Mouse (Mus musculus): Measurements from ENCODE around the gene Jag2.
A peak's percentile ranks its signal among the peaks of the same experiment; 100 is the strongest.

Jag2 gene

GRCm38 (mm10) chr12:112898351-112898750 lies 31.2 kb downstream of the Jag2 start:
- DNase-seq = no peak

DNA sequence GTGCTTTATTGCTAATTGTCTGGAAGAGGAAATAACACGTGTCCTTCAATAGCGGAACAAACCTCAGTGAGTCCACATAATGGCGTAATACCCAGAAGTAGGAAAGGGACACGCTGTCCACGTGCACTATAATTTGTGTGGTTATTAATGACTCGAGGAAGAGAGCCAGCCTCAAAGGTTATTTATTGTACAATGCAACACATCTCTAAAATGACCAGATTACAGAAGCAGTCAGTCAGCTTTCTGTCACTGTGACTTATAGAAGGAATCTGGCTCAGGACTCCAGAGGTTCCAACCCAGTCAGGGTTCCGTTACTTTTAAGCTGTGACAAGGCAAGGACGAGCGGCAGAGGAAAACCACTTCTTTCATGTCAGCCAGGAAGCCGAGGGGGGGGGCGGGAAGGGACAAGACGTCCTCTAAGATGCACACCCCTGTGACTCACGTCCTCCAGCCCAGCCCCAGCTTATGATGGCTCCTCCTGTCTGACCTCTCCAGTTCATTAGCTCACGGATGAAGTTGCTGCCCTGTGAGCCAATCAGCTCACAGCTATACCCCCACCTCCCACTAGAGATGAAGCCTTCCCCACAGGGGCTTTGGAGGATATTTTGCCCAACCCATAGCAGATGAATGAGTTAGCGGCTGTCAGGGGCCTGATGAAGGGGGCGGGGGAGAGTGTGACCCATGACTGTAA lies 31.9 kb downstream of the Jag2 start:
- no peak for DNase-seq

GRCm38 (mm10) chr12:112894969-112895368 lies 34.6 kb downstream of the Jag2 start:
- DNase-seq = no peak

GRCm38 (mm10) chr12:112894303-112894884 lies 35.2 kb downstream of the Jag2 start:
- no peak for DNase-seq

DNA sequence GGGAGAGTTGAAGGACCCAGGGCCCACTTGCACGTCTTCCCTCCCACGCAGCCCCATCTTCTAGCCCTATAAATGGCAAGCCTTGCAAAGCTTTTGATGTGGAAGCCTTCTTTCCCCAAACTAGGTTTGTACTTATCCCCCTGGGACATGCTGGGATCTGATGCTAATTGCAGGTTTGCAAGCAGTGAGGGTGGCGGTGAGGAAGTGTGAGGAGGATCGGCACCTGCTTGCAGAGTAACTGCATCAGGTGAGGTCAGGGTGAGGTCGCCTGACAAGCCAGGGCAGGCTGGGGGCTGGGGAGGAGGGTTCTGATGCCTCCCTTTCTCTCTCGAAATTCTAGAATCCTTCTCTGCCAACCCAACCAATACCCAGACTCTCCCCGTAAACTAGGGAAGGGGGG lies 44.1 kb downstream of the Jag2 start:
- DNase-seq = no peak

DNA sequence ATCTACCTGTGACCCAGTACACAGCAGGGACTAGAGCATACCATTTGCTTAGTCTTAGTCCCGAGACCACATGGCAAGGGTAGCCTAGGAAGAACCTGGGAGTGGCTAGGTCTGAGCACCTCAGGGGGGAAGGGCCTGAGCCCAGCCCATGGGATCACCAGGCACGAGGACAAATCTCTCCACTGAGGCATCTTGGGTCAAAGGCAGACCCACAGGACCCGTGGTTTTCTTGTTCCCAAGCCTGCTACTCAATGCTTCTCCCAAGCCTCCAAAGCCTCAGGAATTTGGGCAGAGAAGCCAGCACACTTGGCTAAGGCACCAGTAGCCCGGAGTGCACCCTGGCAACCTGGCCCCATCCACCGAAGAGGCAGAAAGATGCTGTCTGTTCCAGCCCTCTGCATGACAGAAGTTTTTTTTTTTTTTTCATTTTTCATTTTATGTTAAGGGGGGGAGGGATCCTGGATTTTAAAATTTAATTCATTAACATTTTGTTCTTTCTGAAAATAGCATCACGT lies 48.2 kb downstream of the Jag2 start:
- DNase-seq = peak in 1 of 2 experiments; percentile 18

DNA sequence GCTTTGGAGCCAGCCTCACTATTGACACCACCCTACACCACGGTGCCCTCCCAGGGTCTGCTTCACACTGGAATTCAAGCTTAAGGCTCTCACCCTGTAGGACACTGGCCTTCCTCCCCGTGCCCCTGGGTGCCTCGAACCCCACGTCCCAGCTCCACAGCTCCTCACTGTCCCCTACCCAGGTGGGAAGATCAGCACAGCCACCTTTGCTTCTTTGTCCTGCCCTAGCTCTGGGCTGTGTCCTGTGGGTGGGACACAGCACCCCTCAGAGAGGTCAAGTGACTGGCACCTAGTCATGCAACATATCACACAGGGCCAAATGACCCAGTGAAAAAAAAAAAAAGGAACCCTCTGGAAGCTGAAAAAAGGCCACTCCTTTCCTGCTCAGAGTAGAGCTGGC lies 48.9 kb downstream of the Jag2 start:
- DNase-seq = no peak

DNA sequence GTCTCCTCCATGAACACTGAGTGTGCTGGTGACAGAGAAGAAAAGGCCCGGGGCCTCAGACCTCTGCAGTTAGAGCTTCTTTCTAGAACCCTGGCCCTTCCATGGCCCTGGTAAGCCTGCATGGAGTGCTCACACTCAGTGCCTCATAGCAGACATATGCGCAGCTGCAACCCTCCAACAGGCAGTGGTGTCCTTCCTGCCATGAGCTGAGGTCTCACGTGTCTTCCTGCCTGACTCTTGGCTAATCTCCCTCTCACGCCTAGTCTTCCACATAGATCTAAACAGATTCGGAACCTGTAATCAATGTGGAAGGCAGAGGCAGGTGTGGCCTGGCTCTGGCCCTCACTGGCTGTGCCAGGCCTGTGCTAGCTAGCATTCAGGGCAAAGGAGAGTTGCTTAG lies 49.8 kb downstream of the Jag2 start:
- DNase-seq = no peak

GRCm38 (mm10) chr12:112877607-112878020 lies 52.0 kb downstream of the Jag2 start:
- no peak for DNase-seq

DNA sequence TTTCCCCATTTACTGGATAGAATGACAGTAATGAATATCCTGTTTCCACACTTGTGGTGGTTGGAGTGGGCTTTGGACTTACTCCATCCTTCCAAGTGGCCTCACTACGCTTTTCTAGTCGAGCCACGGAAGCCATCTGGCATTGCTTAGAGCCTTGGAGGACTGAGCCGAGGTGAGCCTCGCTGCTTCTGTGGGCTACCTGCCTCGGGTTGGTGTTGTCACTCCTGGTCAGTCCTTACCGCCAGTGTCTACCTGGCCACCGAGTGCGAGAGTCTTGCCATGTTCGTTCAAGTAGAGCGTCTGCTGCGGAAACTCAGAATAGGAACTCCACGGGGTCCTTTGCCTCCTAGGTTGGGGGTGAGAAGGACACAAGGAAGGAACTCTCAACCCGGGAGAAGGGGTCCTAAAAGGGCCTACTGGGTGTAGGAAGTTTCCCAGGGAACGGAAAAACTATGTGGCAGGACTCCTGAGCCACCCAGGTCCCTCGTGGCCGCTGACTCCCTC lies 52.5 kb downstream of the Jag2 start:
- DNase-seq = no peak

GRCm38 (mm10) chr12:112876332-112877072 lies 53.1 kb downstream of the Jag2 start:
- no peak for DNase-seq

GRCm38 (mm10) chr12:112875225-112876013 lies 54.2 kb downstream of the Jag2 start:
- DNase-seq = peak; percentile 88 to 89

- no peak for DNase-seq
These were observed 55.4 kb downstream of the Jag2 start for GRCm38 (mm10) chr12:112874199-112874598.

- DNase-seq = peak; percentile 33 to 47
These were observed 56.0 kb downstream of the Jag2 start for GRCm38 (mm10) chr12:112873452-112874190.

DNA sequence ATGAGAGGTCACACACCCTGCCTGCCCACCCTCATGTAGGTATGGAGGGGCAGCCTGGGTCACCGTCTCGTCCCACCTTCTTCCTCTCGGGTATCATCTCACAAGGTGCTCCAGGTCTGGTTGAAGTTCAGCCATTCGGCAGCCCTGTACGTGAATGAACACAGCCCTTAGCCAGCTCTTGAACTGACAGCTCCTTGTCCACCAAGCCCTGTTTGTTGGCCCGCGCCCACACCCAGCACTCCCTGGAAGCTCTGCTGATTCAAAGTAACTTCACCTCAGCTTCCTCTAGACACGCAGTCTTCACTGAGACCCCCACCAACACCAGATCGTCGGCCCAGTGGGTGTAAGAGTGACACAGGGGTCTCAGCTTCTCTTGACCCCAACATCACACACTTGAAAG lies 56.6 kb downstream of the Jag2 start:
- no peak for DNase-seq

DNA sequence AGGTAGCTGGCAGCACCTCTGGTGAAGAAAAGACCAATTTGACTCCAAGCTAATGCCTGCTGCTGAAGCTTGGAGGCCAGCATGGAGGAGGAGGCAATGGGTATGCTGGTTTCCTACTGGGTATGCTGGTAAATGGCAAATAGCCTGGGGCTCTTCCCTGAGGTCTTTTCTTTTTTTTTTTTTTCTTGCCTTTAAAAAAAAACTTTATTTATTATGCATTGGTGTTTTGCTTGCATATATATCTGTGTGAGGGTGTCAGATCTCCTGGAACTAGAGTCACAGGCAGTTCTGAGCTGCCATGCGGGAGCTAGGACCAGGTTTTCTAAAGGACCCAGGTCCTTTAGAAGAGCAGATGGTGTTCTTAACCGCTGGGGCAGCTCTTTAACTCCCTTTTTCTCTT lies 58.3 kb downstream of the Jag2 start:
- DNase-seq = no peak

GRCm38 (mm10) chr12:112870775-112871174 lies 58.8 kb downstream of the Jag2 start:
- DNase-seq = no peak

DNA sequence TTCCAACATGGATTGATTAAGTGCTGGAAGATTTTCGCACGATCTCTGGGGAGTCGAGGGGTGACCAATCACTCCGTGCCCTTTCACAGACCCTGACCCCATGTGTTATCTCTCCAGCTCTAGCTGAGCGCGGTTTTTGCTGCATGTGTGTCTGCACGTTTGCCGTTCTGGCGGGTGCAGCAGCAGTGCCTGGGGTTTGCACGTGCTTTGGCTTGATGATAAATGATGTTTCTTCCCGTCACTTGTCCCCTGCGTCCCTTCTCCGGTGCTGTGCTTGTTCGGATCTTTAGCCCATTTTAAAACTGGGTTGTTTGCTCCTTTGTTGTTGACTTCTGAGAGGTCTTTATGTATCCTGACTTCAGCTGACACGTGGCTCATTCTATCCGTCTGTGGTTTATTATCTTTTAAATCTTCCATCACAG lies 59.8 kb downstream of the Jag2 start:
- DNase-seq = no peak

- DNase-seq = no peak
These were observed 61.1 kb downstream of the Jag2 start, which contains the start of gene Gpr132 for GRCm38 (mm10) chr12:112868178-112869087. Gene Gpr132, minus strand, starts transcription at chr12:112868228.

DNA sequence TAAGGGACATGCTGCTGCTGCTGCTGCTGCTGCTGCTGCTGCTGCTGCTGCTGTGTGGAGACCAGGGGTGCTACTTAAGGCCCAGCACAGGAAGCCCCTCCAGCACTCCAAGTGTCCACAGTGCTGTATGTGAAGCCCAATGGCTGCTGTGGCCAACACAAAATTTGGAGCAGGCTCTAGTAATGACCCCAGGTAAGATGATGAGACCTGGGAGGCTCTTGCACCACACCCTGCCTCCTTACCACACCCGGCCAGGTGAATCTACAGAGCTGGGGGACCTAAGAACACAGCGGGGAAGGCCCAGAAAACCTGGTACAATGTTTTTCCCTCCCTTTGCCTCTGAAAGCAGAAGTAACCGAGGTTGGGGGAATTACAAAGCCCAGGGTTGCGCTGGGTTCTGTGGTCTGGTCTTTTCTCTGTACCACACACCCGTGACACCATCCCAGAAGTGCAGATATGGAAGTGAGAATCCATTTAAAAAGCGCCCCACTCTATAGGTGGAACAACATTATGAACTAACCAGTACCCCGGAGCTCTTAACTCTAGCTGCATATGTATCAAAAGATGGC lies 62.4 kb downstream of the Jag2 start:
- no peak for DNase-seq
